Mouse (Mus musculus): ENCODE data around the gene Sec16a. TPM values are rescaled to one million over a fixed set of nuclear protein-coding genes. Genes with fewer than 3 reads are reported as not detected.

The Sec16a gene
- polyA plus RNA-seq (2021), result 49.4 TPM

GRCm38 (mm10) chr2:26444946-26445665, at the start of gene Sec16a:
Sec16a (minus strand) TSS chr2:26445216.
- ChIA-PET CTCF (interaction anchor here (0.9 to 1.7 kb wide), 4 partner anchors 9 to 125 kb away, joined by 3 read pairs; partner anchors contain the start of gene Inpp5e), POLR2A (interaction anchor here (0.6 to 1.7 kb wide), 2 partner anchors 15 to 99 kb away, joined by 3 to 4 read pairs; no protein-coding TSS in a partner anchor)
- peak; percentile 85 for ATAC-seq
- in situ Hi-C loops (cut with MboI; ENCODE audit: low pct_unique_long_range_greater_than_20kb), result loop anchor here (25.0 kb wide), 1 partner anchor 467 kb away; the partner anchor contains the start of genes Med22, Rpl7a, Surf1 and Surf2
- DNase-seq (ENCODE audit: low read depth, low spot score), result peak; percentile 99
- no peaks in the 10 kb centered on the region for H3K27me3 ChIP-seq
- TF ChIP-seq CTCF (IDR thresholded peaks at IDR 0.05), result no peak

- ChIA-PET POLR2A (interaction anchor here (0.6 kb wide), 1 partner anchor 8 kb away, joined by 3 read pairs; no protein-coding TSS in a partner anchor), CTCF (interaction anchor here (1.2 to 2.3 kb wide), 2 partner anchors 12 to 15 kb away, joined by 3 to 7 read pairs; no protein-coding TSS in a partner anchor)
- H3K27me3 ChIP-seq, result no peaks in the 10 kb centered on the region
- no peak for TF ChIP-seq CTCF (IDR thresholded peaks at IDR 0.05)
- no peak for DNase-seq (ENCODE audit: low read depth, low spot score)
- ATAC-seq, result no peak
- in situ Hi-C loops (cut with MboI; ENCODE audit: low pct_unique_long_range_greater_than_20kb), result no loop called here
These were observed 49.4 kb upstream of the Sec16a start for GRCm38 (mm10) chr2:26494396-26494795.

GRCm38 (mm10) chr2:26493021-26493781, 48.2 kb upstream of the Sec16a start:
- TF ChIP-seq CTCF (IDR thresholded peaks at IDR 0.05), result no peak
- H3K27me3 ChIP-seq, result no peaks in the 10 kb centered on the region
- CTCF ChIA-PET, result interaction anchor here (0.9 to 2.3 kb wide), 4 partner anchors 11 to 69 kb away, joined by 3 to 7 read pairs (median 3); no protein-coding TSS in a partner anchor
- DNase-seq (ENCODE audit: low read depth, low spot score) (no peak), ATAC-seq (no peak)
- POLR2A ChIA-PET, result interaction anchor here (0.6 to 1.2 kb wide), 2 partner anchors 10 to 142 kb away, joined by 3 read pairs; no protein-coding TSS in a partner anchor
- in situ Hi-C loops (cut with MboI; ENCODE audit: low pct_unique_long_range_greater_than_20kb), result no loop called here

GRCm38 (mm10) chr2:26490760-26491301, 45.8 kb upstream of the Sec16a start:
- no peak for DNase-seq (ENCODE audit: low read depth, low spot score)
- ChIA-PET POLR2A (no interaction called here), CTCF (interaction anchor here (0.8 to 1.3 kb wide), 2 partner anchors 8 to 26 kb away, joined by 3 read pairs; partner anchors contain the start of gene Notch1)

GRCm38 (mm10) chr2:26488535-26489135, 43.6 kb upstream of the Sec16a start:
- in situ Hi-C loops (cut with MboI; ENCODE audit: low pct_unique_long_range_greater_than_20kb), result no loop called here
- TF ChIP-seq CTCF (IDR thresholded peaks at IDR 0.05), result no peak
- no peak for DNase-seq (ENCODE audit: low read depth, low spot score)
- ChIA-PET CTCF (no interaction called here), POLR2A (no interaction called here)
- no peak for ATAC-seq
- H3K27me3 ChIP-seq, result no peaks in the 10 kb centered on the region

More at GRCm38 (mm10) chr2:26490760-26491301, 45.8 kb upstream of the Sec16a start:
- in situ Hi-C loops (cut with MboI; ENCODE audit: low pct_unique_long_range_greater_than_20kb), result no loop called here
- no peak for ATAC-seq
- no peaks in the 10 kb centered on the region for H3K27me3 ChIP-seq
- no peak for TF ChIP-seq CTCF (IDR thresholded peaks at IDR 0.05)

GRCm38 (mm10) chr2:26487322-26488021, 42.5 kb upstream of the Sec16a start:
- DNase-seq (ENCODE audit: low read depth, low spot score), result no peak

GRCm38 (mm10) chr2:26486835-26487321, 41.9 kb upstream of the Sec16a start:
- H3K27me3 ChIP-seq, result no peaks in the 10 kb centered on the region
- in situ Hi-C loops (cut with MboI; ENCODE audit: low pct_unique_long_range_greater_than_20kb), result no loop called here
- no peak for DNase-seq (ENCODE audit: low read depth, low spot score)
- CTCF ChIA-PET, result no interaction called here
- no peak for TF ChIP-seq CTCF (IDR thresholded peaks at IDR 0.05)
- no peak for ATAC-seq
- POLR2A ChIA-PET, result no interaction called here

More at GRCm38 (mm10) chr2:26487322-26488021, 42.5 kb upstream of the Sec16a start:
- no peak for ATAC-seq
- POLR2A ChIA-PET, result no interaction called here
- H3K27me3 ChIP-seq, result no peaks in the 10 kb centered on the region
- no peak for TF ChIP-seq CTCF (IDR thresholded peaks at IDR 0.05)
- in situ Hi-C loops (cut with MboI; ENCODE audit: low pct_unique_long_range_greater_than_20kb), result no loop called here
- CTCF ChIA-PET, result no interaction called here

GRCm38 (mm10) chr2:26486264-26486810, 41.3 kb upstream of the Sec16a start:
- CTCF ChIA-PET, result no interaction called here
- ATAC-seq, result no peak
- TF ChIP-seq CTCF (IDR thresholded peaks at IDR 0.05), result no peak
- H3K27me3 ChIP-seq, result no peaks in the 10 kb centered on the region
- POLR2A ChIA-PET, result interaction anchor here (0.6 kb wide), 1 partner anchor 8 kb away, joined by 3 read pairs; no protein-coding TSS in a partner anchor
- in situ Hi-C loops (cut with MboI; ENCODE audit: low pct_unique_long_range_greater_than_20kb), result no loop called here
- no peak for DNase-seq (ENCODE audit: low read depth, low spot score)

GRCm38 (mm10) chr2:26485710-26486109, 40.7 kb upstream of the Sec16a start:
- no peak for TF ChIP-seq CTCF (IDR thresholded peaks at IDR 0.05)
- POLR2A ChIA-PET, result interaction anchor here (0.6 kb wide), 1 partner anchor 9 kb away, joined by 3 read pairs; no protein-coding TSS in a partner anchor
- DNase-seq (ENCODE audit: low read depth, low spot score), result no peak
- H3K27me3 ChIP-seq, result no peaks in the 10 kb centered on the region
- ATAC-seq, result no peak
- in situ Hi-C loops (cut with MboI; ENCODE audit: low pct_unique_long_range_greater_than_20kb), result no loop called here
- CTCF ChIA-PET, result no interaction called here

Measured in Patski (cell line).